Mouse (Mus musculus): ENCODE measurements at regions not wholly inside any gene's neighbourhood (a gene's known extent, or its start where the extent isn't known, plus 50 kb on each side); places are given as distances from the start of the nearest gene placed in this dataset.

DNA sequence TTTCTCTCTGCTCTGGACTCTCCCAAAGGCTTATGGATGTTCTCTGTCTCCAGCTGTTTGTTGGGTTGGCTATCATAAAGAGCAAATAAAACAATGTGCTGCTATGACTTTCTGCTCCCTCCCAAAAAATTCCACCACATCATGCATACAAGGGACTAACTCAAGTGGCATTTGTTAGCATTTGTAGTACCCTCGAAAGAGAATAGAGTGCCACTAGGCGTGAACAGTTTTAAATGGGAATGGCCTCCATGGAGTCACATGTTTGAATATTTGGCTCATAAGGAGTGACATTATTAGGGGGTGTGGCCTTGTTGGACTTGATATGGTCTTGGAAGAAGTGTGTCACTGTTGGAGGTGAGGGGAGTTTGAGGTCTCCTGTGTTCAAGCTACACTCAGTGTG, 86.5 kb upstream of the Serbp1 start:
- H3K27me3 ChIP-seq (ENCODE audit: insufficient read depth, low read length) = no peaks in the 10 kb centered on the region
- H3K4me3 ChIP-seq (ENCODE audit: low read depth, low read length) = no peak overlapping the region
- no peak overlapping the region for H3K27ac ChIP-seq (ENCODE audit: low read depth)
- no peaks in the 10 kb centered on the region for H3K9me3 ChIP-seq (ENCODE audit: low read depth, low read length)
- 82% methylated on average over 2 of the region's 2 CpGs for WGBS
- DNase-seq (no peak), ATAC-seq (ENCODE audit: insufficient read depth) (no peak)
- no peaks in the 10 kb centered on the region for H3K4me1 ChIP-seq (ENCODE audit: insufficient read depth)
- no peak for TF ChIP-seq CTCF (IDR thresholded peaks at IDR 0.05; ENCODE audit: low read depth)
- H3K9ac ChIP-seq = no peak overlapping the region
- H3K4me2 ChIP-seq = no peak overlapping the region
- no peaks in the 10 kb centered on the region for H3K36me3 ChIP-seq (ENCODE audit: insufficient read depth)

GRCm38 (mm10) chr6:67149425-67149824, 88.6 kb upstream of the Serbp1 start:
- no peak overlapping the region for H3K4me2 ChIP-seq
- H3K36me3 ChIP-seq (ENCODE audit: insufficient read depth) = no peaks in the 10 kb centered on the region
- no peak overlapping the region for H3K27ac ChIP-seq (ENCODE audit: low read depth)
- TF ChIP-seq CTCF (IDR thresholded peaks at IDR 0.05; ENCODE audit: low read depth) = no peak
- ATAC-seq (ENCODE audit: insufficient read depth) (no peak), DNase-seq (no peak)
- H3K9ac ChIP-seq = no peak overlapping the region
- WGBS = 26% methylated on average over 2 of the region's 2 CpGs
- no peaks in the 10 kb centered on the region for H3K27me3 ChIP-seq (ENCODE audit: insufficient read depth, low read length)
- H3K9me3 ChIP-seq (ENCODE audit: low read depth, low read length) = no peaks in the 10 kb centered on the region
- no peaks in the 10 kb centered on the region for H3K4me1 ChIP-seq (ENCODE audit: insufficient read depth)
- no peak overlapping the region for H3K4me3 ChIP-seq (ENCODE audit: low read depth, low read length)

DNA sequence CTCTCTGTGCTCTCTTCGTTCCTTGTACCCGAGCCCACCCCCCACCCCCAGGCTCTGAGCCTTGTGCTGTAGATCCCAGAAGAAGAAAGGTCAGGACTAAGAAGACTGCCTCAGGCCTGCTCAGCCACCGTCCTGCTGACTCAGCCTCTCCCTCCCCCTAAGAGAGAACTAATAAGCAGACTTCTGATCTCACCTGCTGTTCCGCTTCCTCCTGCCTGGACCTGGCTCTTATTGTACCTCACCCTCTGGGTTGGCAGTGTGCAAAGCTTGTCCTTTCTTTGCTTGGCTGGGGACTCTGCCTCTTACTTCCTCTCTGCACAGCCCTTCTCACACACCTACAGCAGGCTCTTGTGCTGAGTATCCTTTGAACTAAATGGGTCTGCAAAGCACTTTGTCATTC, 91.3 kb upstream of the Serbp1 start:
- H3K4me3 ChIP-seq (ENCODE audit: low read depth, low read length) = no peak overlapping the region
- 26% methylated on average over 4 of the region's 4 CpGs for WGBS
- no peaks in the 10 kb centered on the region for H3K36me3 ChIP-seq (ENCODE audit: insufficient read depth)
- no peak for TF ChIP-seq CTCF (IDR thresholded peaks at IDR 0.05; ENCODE audit: low read depth)
- H3K9ac ChIP-seq = no peak overlapping the region
- H3K9me3 ChIP-seq (ENCODE audit: low read depth, low read length) = no peaks in the 10 kb centered on the region
- peak; percentile 53; the same call in 1 of the 2 replicates for ATAC-seq (ENCODE audit: insufficient read depth)
- no peaks in the 10 kb centered on the region for H3K4me1 ChIP-seq (ENCODE audit: insufficient read depth)
- H3K27ac ChIP-seq (ENCODE audit: low read depth) = no peak overlapping the region
- DNase-seq = no peak
- H3K27me3 ChIP-seq (ENCODE audit: insufficient read depth, low read length) = no peaks in the 10 kb centered on the region
- H3K4me2 ChIP-seq = no peak overlapping the region

GRCm38 (mm10) chr6:67145969-67146368, 92.0 kb upstream of the Serbp1 start:
- ATAC-seq (ENCODE audit: insufficient read depth) (no peak), DNase-seq (no peak)
- no peak overlapping the region for H3K27ac ChIP-seq (ENCODE audit: low read depth)
- no peaks in the 10 kb centered on the region for H3K4me1 ChIP-seq (ENCODE audit: insufficient read depth)
- no peak for TF ChIP-seq CTCF (IDR thresholded peaks at IDR 0.05; ENCODE audit: low read depth)
- H3K9me3 ChIP-seq (ENCODE audit: low read depth, low read length) = no peaks in the 10 kb centered on the region
- no peaks in the 10 kb centered on the region for H3K36me3 ChIP-seq (ENCODE audit: insufficient read depth)
- 27% methylated on average over 5 of the region's 5 CpGs for WGBS
- no peaks in the 10 kb centered on the region for H3K27me3 ChIP-seq (ENCODE audit: insufficient read depth, low read length)
- H3K4me3 ChIP-seq (ENCODE audit: low read depth, low read length) = no peak overlapping the region
- H3K9ac ChIP-seq = no peak overlapping the region
- no peak overlapping the region for H3K4me2 ChIP-seq

DNA sequence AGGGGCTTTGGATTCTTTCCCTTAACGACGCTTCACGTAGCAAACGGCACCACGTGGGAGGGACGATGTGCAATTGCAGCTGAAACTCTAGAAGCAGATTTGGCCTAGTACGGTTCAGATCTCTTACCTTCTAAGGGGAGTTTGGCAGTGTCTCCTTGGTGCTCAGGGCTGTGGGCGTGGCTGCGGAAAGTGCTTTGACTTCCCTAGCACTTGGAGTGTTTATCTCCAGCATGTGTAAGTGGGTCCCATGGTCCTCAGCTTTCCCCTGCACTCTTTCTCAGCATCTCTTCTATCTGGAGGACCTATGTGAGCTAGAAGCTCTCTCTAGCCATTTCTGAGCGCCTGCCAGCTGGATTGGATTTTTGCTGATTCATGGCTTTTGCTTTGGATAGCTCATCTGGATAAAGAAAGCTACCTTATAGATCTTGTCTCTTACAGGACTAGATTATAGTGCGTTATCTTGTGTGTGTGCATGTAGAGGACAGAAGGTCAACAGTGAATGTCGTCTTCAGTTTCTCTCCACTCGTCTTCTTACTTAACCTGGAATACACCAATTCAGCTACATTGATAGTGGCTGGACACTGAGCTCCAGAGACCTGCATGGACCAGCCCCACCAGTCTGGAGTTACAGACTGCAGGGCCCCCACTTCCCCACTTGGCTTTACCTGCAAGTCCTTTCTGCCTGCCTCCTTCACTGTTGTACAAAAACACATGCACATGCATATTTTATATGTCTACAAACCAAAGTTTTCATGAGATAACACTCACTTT, 92.8 kb upstream of the Serbp1 start:
- TF ChIP-seq CTCF (IDR thresholded peaks at IDR 0.05; ENCODE audit: low read depth) = no peak
- Histone ChIP-seq H3K4me2 (no peak overlapping the region), H3K4me3 (ENCODE audit: low read depth, low read length) (no peak overlapping the region), H3K4me1 (ENCODE audit: insufficient read depth) (no peaks in the 10 kb centered on the region), H3K36me3 (ENCODE audit: insufficient read depth) (no peaks in the 10 kb centered on the region), H3K9me3 (ENCODE audit: low read depth, low read length) (no peaks in the 10 kb centered on the region), H3K9ac (no peak overlapping the region), H3K27ac (ENCODE audit: low read depth) (no peak overlapping the region), H3K27me3 (ENCODE audit: insufficient read depth, low read length) (no peaks in the 10 kb centered on the region)
- ATAC-seq (ENCODE audit: insufficient read depth) = peak; percentile 76
- DNase-seq = peak; percentile 69
- WGBS = 36% methylated on average over 13 of the region's 13 CpGs

GRCm38 (mm10) chr6:67142179-67142578, 95.8 kb upstream of the Serbp1 start:
- no peaks in the 10 kb centered on the region for H3K36me3 ChIP-seq (ENCODE audit: insufficient read depth)
- H3K27me3 ChIP-seq (ENCODE audit: insufficient read depth, low read length) = no peaks in the 10 kb centered on the region
- no peak overlapping the region for H3K27ac ChIP-seq (ENCODE audit: low read depth)
- no peaks in the 10 kb centered on the region for H3K9me3 ChIP-seq (ENCODE audit: low read depth, low read length)
- peak; percentile 60 for TF ChIP-seq CTCF (IDR thresholded peaks at IDR 0.05; ENCODE audit: low read depth)
- 29% methylated on average over 4 of the region's 4 CpGs for WGBS
- DNase-seq (peak; percentile 55), ATAC-seq (ENCODE audit: insufficient read depth) (no peak)
- H3K4me2 ChIP-seq = no peak overlapping the region
- H3K4me3 ChIP-seq (ENCODE audit: low read depth, low read length) = no peak overlapping the region
- no peaks in the 10 kb centered on the region for H3K4me1 ChIP-seq (ENCODE audit: insufficient read depth)
- no peak overlapping the region for H3K9ac ChIP-seq

- no peak for TF ChIP-seq CTCF (IDR thresholded peaks at IDR 0.05; ENCODE audit: low read depth)
- no peaks in the 10 kb centered on the region for H3K36me3 ChIP-seq (ENCODE audit: insufficient read depth)
- H3K9ac ChIP-seq = no peak overlapping the region
- ATAC-seq (ENCODE audit: insufficient read depth) (no peak), DNase-seq (no peak)
- H3K4me2 ChIP-seq = no peak overlapping the region
- H3K4me3 ChIP-seq (ENCODE audit: low read depth, low read length) = no peak overlapping the region
- H3K9me3 ChIP-seq (ENCODE audit: low read depth, low read length) = no peaks in the 10 kb centered on the region
- no peaks in the 10 kb centered on the region for H3K4me1 ChIP-seq (ENCODE audit: insufficient read depth)
- H3K27ac ChIP-seq (ENCODE audit: low read depth) = no peak overlapping the region
- WGBS = 37% methylated on average over 6 of the region's 6 CpGs
- no peaks in the 10 kb centered on the region for H3K27me3 ChIP-seq (ENCODE audit: insufficient read depth, low read length)
Observed at GRCm38 (mm10) chr6:67140645-67141250, 97.2 kb upstream of the Serbp1 start.

Data from lung, embryonic 14.5 days (tissue).